Mouse (Mus musculus) ES-E14 (cell line): ENCODE results near the gene 4930432K21Rik. TPM values are rescaled to one million over a fixed set of nuclear protein-coding genes. Genes with fewer than 3 reads are reported as not detected.
A peak's percentile ranks its signal among the peaks of the same experiment; 100 is the strongest.

ENCODE experiments used
- DNase-seq: peaks from one replicate; pipeline ENCODE4 v3.0.0-alpha.2; 2013; ENCODE audit warnings: low read depth, low spot score
- H3K27ac ChIP-seq: 2 replicates; pipeline ENCODE4 v1.5.1; 2012; ENCODE audit warnings: low read depth, mild to moderate bottlenecking, low read length, moderate library complexity, mixed read lengths; ENCODE audit not compliant: poor library complexity, insufficient read depth, severe bottlenecking
- H3K36me3 ChIP-seq: 2 replicates; pipeline ENCODE4 v1.6.1; 2012; ENCODE audit warnings: mild to moderate bottlenecking, low read length, moderate library complexity, mixed read lengths; ENCODE audit not compliant: control insufficient read depth, poor library complexity, insufficient read depth, severe bottlenecking
- H3K4me1 ChIP-seq, 2 experiments: fragments of 150-350 bp in 1 of 2; sonication (generic) in 1 of 2; 2 replicates each; pipeline ENCODE4 v1.6.1; 2012; ENCODE audit warnings: low read length in 2 of 2, mild to moderate bottlenecking in 1 of 2, mixed read lengths in 1 of 2; ENCODE audit not compliant: control insufficient read depth in 2 of 2, insufficient read depth in 2 of 2, poor library complexity in 1 of 2
- H3K4me3 ChIP-seq, 2 experiments: fragments of 150-350 bp in 1 of 2; sonication (generic) in 1 of 2; 2 replicates each; pipeline ENCODE4 v1.5.1; 2012; ENCODE audit warnings: low read length in 2 of 2, low read depth in 1 of 2, mild to moderate bottlenecking in 1 of 2, mixed read lengths in 1 of 2; ENCODE audit not compliant: insufficient read depth in 1 of 2, poor library complexity in 1 of 2, severe bottlenecking in 1 of 2
- H3K9ac ChIP-seq: 2 replicates; pipeline ENCODE4 v1.6.1; 2012; ENCODE audit warnings: low read depth, mild to moderate bottlenecking, low read length, mixed read lengths; ENCODE audit not compliant: poor library complexity, insufficient read depth, severe bottlenecking
- H3K9me3 ChIP-seq: fragments of 150-350 bp; sonication (generic); 2 replicates; pipeline ENCODE4 v1.6.1; 2012; ENCODE audit warnings: low read depth, mild to moderate bottlenecking, low read length; ENCODE audit not compliant: control insufficient read depth, insufficient read depth
- CHD2 ChIP-seq: IDR thresholded peaks from 2 replicates; pipeline ENCODE4 v1.6.1; 2014; ENCODE audit warnings: mild to moderate bottlenecking, low read depth, low read length, inconsistent platforms
- HCFC1 ChIP-seq: IDR thresholded peaks from 2 replicates; pipeline ENCODE4 v1.6.1; 2012; ENCODE audit warnings: low read length, inconsistent platforms, borderline replicate concordance; ENCODE audit not compliant: insufficient read depth
- MAFK ChIP-seq: IDR thresholded peaks from 2 replicates; pipeline ENCODE4 v1.6.1; 2014; ENCODE audit warnings: mild to moderate bottlenecking, low read depth, low read length, inconsistent platforms; ENCODE audit not compliant: insufficient read depth
- ZC3H11A ChIP-seq: IDR thresholded peaks from 2 replicates; pipeline ENCODE4 v1.6.1; 2012; ENCODE audit warnings: low read depth, mild to moderate bottlenecking, inconsistent platforms, low read length, borderline replicate concordance
- ZNF384 ChIP-seq: IDR thresholded peaks from 2 replicates; pipeline ENCODE4 v1.6.1; 2012; ENCODE audit warnings: low read depth, low read length, inconsistent platforms
- in situ Hi-C, 2 experiments: fragments of 600-800 bp; cut with MboI; formaldehyde crosslinking; loops; one replicate each; pipeline ENCODE4 v1.15.1; 2025; ENCODE audit warnings: low sequenced_read_pairs in 2 of 2, inconsistent platforms in 1 of 2; ENCODE audit not compliant: unreplicated experiment in 2 of 2
- total RNA-seq: library from RNA; depleted of rRNA; stranded (reverse); fragments of 300-350 nt; gene quantifications from 2 replicates; pipeline ENCODE4 v1.2.3, GENCODE M21; 2012

Gene 4930432K21Rik
- total RNA-seq, 1 experiment: 4.9 TPM

GRCm38 (mm10) chr8:84177405-84177804 is 29.6 kb downstream of the 4930432K21Rik start:
- TF ChIP-seq MAFK (no peak), ZNF384 (no peak), CHD2 (no peak), ZC3H11A (no peak), HCFC1 (no peak)
- Histone ChIP-seq H3K4me1 (peaks cover 18 to 34% of the 10 kb centered on the region in 2 experiments), H3K9me3 (no peaks in the 10 kb centered on the region), H3K27ac (peak overlapping the region; percentile 51; the same call in 1 of the 2 replicates), H3K9ac (no peak overlapping the region), H3K36me3 (peaks cover 16% of the 10 kb centered on the region), H3K4me3 (no peak overlapping the region)
- in situ Hi-C loops: no loop called here
- DNase-seq: no peak

GRCm38 (mm10) chr8:84178592-84178991 is 30.8 kb downstream of the 4930432K21Rik start:
- no peak for DNase-seq
- Histone ChIP-seq H3K4me1 (peaks cover 18 to 35% of the 10 kb centered on the region in 2 experiments), H3K9ac (peak overlapping the region; percentile 54; the same call in 1 of the 2 replicates), H3K36me3 (peaks cover 10% of the 10 kb centered on the region), H3K4me3 (no peak overlapping the region; a peak in 1 of 4 replicates), H3K27ac (peak overlapping the region; percentile 40; the same call in 1 of the 2 replicates), H3K9me3 (no peaks in the 10 kb centered on the region)
- in situ Hi-C loops: no loop called here
- TF ChIP-seq ZC3H11A (no peak), HCFC1 (no peak), MAFK (no peak), ZNF384 (no peak), CHD2 (no peak)

GRCm38 (mm10) chr8:84179946-84180345 is 32.1 kb downstream of the 4930432K21Rik start:
- Histone ChIP-seq H3K4me1 (peaks cover 24 to 37% of the 10 kb centered on the region in 2 experiments), H3K4me3 (peak overlapping the region; percentile 46; a peak in 3 of 4 replicates), H3K9ac (peak overlapping the region; percentile 46), H3K9me3 (no peaks in the 10 kb centered on the region), H3K36me3 (peaks cover 2% of the 10 kb centered on the region; the same call in 1 of the 2 replicates), H3K27ac (peak overlapping the region; percentile 58; the same call in 1 of the 2 replicates)
- in situ Hi-C loops: no loop called here
- no peak for TF ChIP-seq CHD2
- no peak for TF ChIP-seq HCFC1
- no peak for TF ChIP-seq ZNF384
- TF ChIP-seq ZC3H11A: no peak
- TF ChIP-seq MAFK: no peak
- DNase-seq: no peak

GRCm38 (mm10) chr8:84180530-84181190 is 32.8 kb downstream of the 4930432K21Rik start:
- no peaks in the 10 kb centered on the region for H3K9me3 ChIP-seq
- H3K4me1 ChIP-seq: peaks cover 27 to 40% of the 10 kb centered on the region in 2 experiments
- in situ Hi-C loops: no loop called here
- H3K36me3 ChIP-seq: no peaks in the 10 kb centered on the region
- TF ChIP-seq CHD2 (no peak), ZC3H11A (no peak), ZNF384 (no peak), HCFC1 (no peak), MAFK (no peak)
- H3K9ac ChIP-seq: peak overlapping the region; percentile 59; the same call in 1 of the 2 replicates
- DNase-seq: peak; percentile 81
- H3K27ac ChIP-seq: peak overlapping the region; percentile 76
- peak overlapping the region; percentile 46 for H3K4me3 ChIP-seq
